In genomic region chr8:117327385-117327837, GRCm38 (mm10) we compare ENCODE assay signal across 10 mouse cellular contexts.
DNase-seq lines count a peak whose midpoint lies in the region; ATAC-seq lines count a peak whose summit lies in the region.
"Had no signal": no experiment of that assay in that cellular context is flagged by ENCODE, and none has a peak within 500 bp of the region (broad histone marks: within the 10 kb centered on the region; RNA-seq: fewer than 3 reads in every experiment).

No protein-coding gene starts in this region.

- intact Hi-C loops in left cerebral cortex, postnatal 36 days (cut with DNase I): no loop called here

- no peak for DNase-seq in neural tube, embryonic 11.5 days (ENCODE audit: low spot score)
- DNase-seq in neural tube, embryonic 10.5 days (ENCODE audit: extremely low spot score, low spot score): no peak
- DNase-seq in spleen, postnatal 4 days (ENCODE audit: low spot score in 2 of 2): no peak
- DNase-seq in gastrocnemius, postnatal 25 days: no peak
- no peak for DNase-seq in left cerebral cortex, postnatal 36 days (ENCODE audit: low spot score in 2 of 2)
- DNase-seq: cerebellum, postnatal 14 days; lung, adult 2 months had no signal

- 0 out of 2 replicates have a peak overlapping the region, but pooled peaks have one; percentile 2 for H3K27ac ChIP-seq in neural tube, embryonic 11.5 days (ENCODE audit: low read depth, low read length)
- peak overlapping the region; percentile 63 for H3K27ac ChIP-seq in hindbrain, embryonic 16.5 days (ENCODE audit: low read depth, low read length)
- peak overlapping the region; percentile 34; the same call in 1 of the 2 replicates for H3K27ac ChIP-seq in liver, embryonic 16.5 days (ENCODE audit: low read length)

- H3K36me3 ChIP-seq in neural tube, embryonic 11.5 days (ENCODE audit: control insufficient read depth, insufficient read depth, low read length): no peaks in the 10 kb centered on the region
- no peaks in the 10 kb centered on the region for H3K36me3 ChIP-seq in hindbrain, embryonic 16.5 days (ENCODE audit: control insufficient read depth, insufficient read depth, low read length)
- H3K36me3 ChIP-seq in liver, embryonic 16.5 days (ENCODE audit: control insufficient read depth, insufficient read depth): no peaks in the 10 kb centered on the region; the same call in 1 of the 2 replicates

- WGBS in neural tube, embryonic 11.5 days: 57% methylated on average over 7 of the region's 7 CpGs
- 36% methylated on average over 7 of the region's 7 CpGs for WGBS in hindbrain, embryonic 16.5 days
- 52% methylated on average over 7 of the region's 7 CpGs for WGBS in liver, embryonic 16.5 days (ENCODE audit: insufficient replicate concordance)

- no peak overlapping the region for H3K9ac ChIP-seq in neural tube, embryonic 11.5 days (ENCODE audit: low read length)
- H3K9ac ChIP-seq in hindbrain, embryonic 16.5 days (ENCODE audit: low read depth, low read length): peak overlapping the region; percentile 41; the same call in 1 of the 2 replicates
- peak overlapping the region; percentile 16; the same call in 1 of the 2 replicates for H3K9ac ChIP-seq in liver, embryonic 16.5 days (ENCODE audit: low read depth, low read length)

- H3K4me1 ChIP-seq in neural tube, embryonic 11.5 days (ENCODE audit: control insufficient read depth, insufficient read depth, low read length): peaks cover 19% of the 10 kb centered on the region; the same call in 1 of the 2 replicates
- peaks cover 33% of the 10 kb centered on the region for H3K4me1 ChIP-seq in hindbrain, embryonic 16.5 days (ENCODE audit: control insufficient read depth, insufficient read depth, low read depth, low read length)
- peaks cover 39% of the 10 kb centered on the region for H3K4me1 ChIP-seq in liver, embryonic 16.5 days (ENCODE audit: control insufficient read depth, low read depth, low read length)

- no peak overlapping the region for H3K4me2 ChIP-seq in neural tube, embryonic 11.5 days (ENCODE audit: low read depth)
- no peak overlapping the region for H3K4me2 ChIP-seq in hindbrain, embryonic 16.5 days (ENCODE audit: low read length)
- no peak overlapping the region for H3K4me2 ChIP-seq in liver, embryonic 16.5 days (ENCODE audit: low read depth, low read length)

- no peaks in the 10 kb centered on the region for H3K9me3 ChIP-seq in neural tube, embryonic 11.5 days (ENCODE audit: control insufficient read depth, low read length)
- no peaks in the 10 kb centered on the region for H3K9me3 ChIP-seq in hindbrain, embryonic 16.5 days (ENCODE audit: control insufficient read depth, low read length)
- H3K9me3 ChIP-seq in liver, embryonic 16.5 days (replicated peaks; ENCODE audit: control insufficient read depth, low read length): no peaks in the 10 kb centered on the region

- ATAC-seq in neural tube, embryonic 11.5 days (ENCODE audit: insufficient read depth, low FRiP score, low TSS enrichment): no peak
- ATAC-seq in hindbrain, embryonic 16.5 days: no peak
- ATAC-seq in liver, embryonic 16.5 days (ENCODE audit: low read depth): peak; percentile 44
- no peak for ATAC-seq in megakaryocyte-erythroid progenitor cell, adult 5-6 weeks (replicated peaks; ENCODE audit: low FRiP score, low TSS enrichment, poor library complexity, severe bottlenecking)

- no peaks in the 10 kb centered on the region for H3K27me3 ChIP-seq in neural tube, embryonic 11.5 days (ENCODE audit: control insufficient read depth, insufficient read depth, low read length)
- H3K27me3 ChIP-seq in hindbrain, embryonic 16.5 days (replicated peaks; ENCODE audit: control insufficient read depth, insufficient read depth, low read length): no peaks in the 10 kb centered on the region
- H3K27me3 ChIP-seq in liver, embryonic 16.5 days (ENCODE audit: control insufficient read depth, insufficient read depth, low read depth, low read length): no peaks in the 10 kb centered on the region

- H3K4me3 ChIP-seq in neural tube, embryonic 11.5 days (ENCODE audit: low read depth, low read length): no peak overlapping the region
- no peak overlapping the region for H3K4me3 ChIP-seq in hindbrain, embryonic 16.5 days (ENCODE audit: low read length)
- no peak overlapping the region for H3K4me3 ChIP-seq in liver, embryonic 16.5 days (ENCODE audit: low read depth, low read length)

Comparison
In these comparisons a context has a peak if more than half of its experiments do, and no peak if none do; other contexts are left out.
1. H3K27ac ChIP-seq: peak in every context shown above with its lines; median percentile 63 in hindbrain, embryonic 16.5 days; 34 in liver, embryonic 16.5 days; 2 in neural tube, embryonic 11.5 days.